Mouse (Mus musculus) regulatory T cell (primary cell): ENCODE measurements around the gene Gm28079.
"Not testable (repeated sequence)": the region's sequence is repeated elsewhere in the genome, so short reads cannot be mapped to it uniquely, and the experiment has no call there.

Experiments
- in situ Hi-C: fragments of 300-600 bp; cut with MboI, MseI; formaldehyde crosslinking; loops from one replicate; pipeline ENCODE4 v1.15.1; 2025; ENCODE audit warnings: high pct_unique_total_duplicates

The Gm28079 gene

DNA sequence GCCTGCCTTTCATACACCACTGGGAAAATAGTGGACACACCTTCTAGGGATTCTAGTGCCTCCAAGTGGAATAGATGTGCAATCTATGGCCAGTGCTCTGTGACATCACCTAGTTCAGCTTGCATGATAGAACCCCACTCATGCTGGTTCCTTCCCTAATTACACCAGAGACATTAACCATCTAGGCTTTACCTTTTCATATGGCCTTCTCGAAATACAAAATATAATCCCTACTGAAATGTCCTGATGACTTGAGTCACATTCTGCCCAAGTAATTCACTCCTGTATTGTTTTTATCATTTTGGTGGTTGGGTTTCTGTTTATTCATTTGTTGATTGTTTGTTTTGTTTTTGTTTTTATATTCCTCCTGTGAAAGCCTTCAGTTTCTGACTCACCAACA, at the start of gene Gm28079:
Gene Gm28079 (minus strand): TSS at position 101 of the 400 bp plus-strand sequence.
- in situ Hi-C loops, result not testable (repeated sequence)
